Mouse (Mus musculus): ENCODE measurements at regions not wholly inside any gene's neighbourhood (a gene's known extent, or its start where the extent isn't known, plus 50 kb on each side); places are given as distances from the start of the nearest gene placed in this dataset.

DNA sequence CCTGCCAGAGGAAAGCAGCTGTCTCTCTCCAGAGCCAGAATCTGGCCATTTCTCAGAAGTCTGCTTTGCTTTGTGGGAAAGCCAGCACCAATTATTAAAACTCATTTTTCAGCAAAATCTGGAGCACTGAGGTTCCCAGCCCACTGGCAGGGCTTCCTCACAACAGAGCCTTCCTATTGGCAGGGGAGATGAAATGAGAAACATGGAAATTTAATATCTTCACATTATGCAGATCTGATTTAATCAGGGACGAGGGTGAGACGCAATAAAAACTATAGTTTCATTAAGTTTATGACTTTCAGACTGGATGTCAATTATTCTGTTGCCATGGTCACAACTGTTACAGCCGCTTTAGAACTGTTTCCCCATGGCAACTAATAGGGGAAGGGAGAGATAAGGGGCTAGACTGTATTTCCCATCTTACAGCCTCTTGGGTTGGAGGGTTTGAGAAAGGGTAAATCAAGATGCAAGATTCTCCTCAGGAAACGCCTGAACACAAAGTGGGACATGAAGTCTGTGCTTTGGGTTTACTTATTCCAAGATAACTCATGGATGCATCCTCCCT, 154.4 kb upstream of the Shisa6 start:
- no peak overlapping the region for H3K4me2 ChIP-seq (replicated peaks; ENCODE audit: low read depth, low read length)
- DNase-seq (ENCODE audit: low spot score) (no peak), ATAC-seq (no peak)
- 62% methylated on average over 4 of the region's 4 CpGs for WGBS
- H3K4me1 ChIP-seq (ENCODE audit: insufficient read depth, low read depth, low read length) = no peaks in the 10 kb centered on the region
- H3K9ac ChIP-seq (replicated peaks; ENCODE audit: low read depth) = no peak overlapping the region
- no peak overlapping the region for H3K27ac ChIP-seq (ENCODE audit: low read length)
- H3K27me3 ChIP-seq (replicated peaks; ENCODE audit: insufficient read depth, low read length) = no peaks in the 10 kb centered on the region
- TF ChIP-seq EP300 (IDR thresholded peaks at IDR 0.05) (no peak), CTCF (IDR thresholded peaks at IDR 0.05) (no peak)
- no peaks in the 10 kb centered on the region for H3K9me3 ChIP-seq (ENCODE audit: low read length)
- H3K4me3 ChIP-seq (ENCODE audit: low read depth, low read length) = no peak overlapping the region
- no peaks in the 10 kb centered on the region for H3K36me3 ChIP-seq (ENCODE audit: insufficient read depth, low read length)

DNA sequence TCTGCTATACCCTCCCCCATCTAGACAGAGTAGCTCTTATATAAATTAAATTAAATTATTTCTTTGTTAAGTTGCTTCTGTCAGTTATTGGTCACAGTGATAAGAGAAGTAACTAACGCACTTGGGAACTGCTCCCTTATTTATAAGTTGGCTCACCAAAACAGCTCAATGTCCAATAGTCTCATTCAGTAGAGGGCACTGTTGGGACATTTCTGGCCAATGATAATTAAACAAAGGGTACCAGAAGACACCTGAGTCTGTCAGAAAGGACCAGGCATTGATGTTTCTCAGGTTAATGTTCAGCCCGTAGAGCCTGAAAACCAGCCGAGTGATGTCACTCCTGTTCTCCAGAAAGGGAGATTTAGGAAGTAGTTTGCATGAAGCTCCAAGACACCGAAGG, 156.1 kb upstream of the Shisa6 start:
- Histone ChIP-seq H3K4me3 (ENCODE audit: low read depth, low read length) (no peak overlapping the region), H3K27me3 (replicated peaks; ENCODE audit: insufficient read depth, low read length) (no peaks in the 10 kb centered on the region), H3K4me2 (replicated peaks; ENCODE audit: low read depth, low read length) (no peak overlapping the region), H3K9ac (replicated peaks; ENCODE audit: low read depth) (no peak overlapping the region), H3K9me3 (ENCODE audit: low read length) (no peaks in the 10 kb centered on the region), H3K36me3 (ENCODE audit: insufficient read depth, low read length) (no peaks in the 10 kb centered on the region), H3K4me1 (ENCODE audit: insufficient read depth, low read depth, low read length) (no peaks in the 10 kb centered on the region), H3K27ac (ENCODE audit: low read length) (no peak overlapping the region)
- DNase-seq (ENCODE audit: low spot score) (no peak), ATAC-seq (no peak)
- 82% methylated on average over 4 of the region's 4 CpGs for WGBS
- TF ChIP-seq CTCF (IDR thresholded peaks at IDR 0.05) (no peak), EP300 (IDR thresholded peaks at IDR 0.05) (no peak)

DNA sequence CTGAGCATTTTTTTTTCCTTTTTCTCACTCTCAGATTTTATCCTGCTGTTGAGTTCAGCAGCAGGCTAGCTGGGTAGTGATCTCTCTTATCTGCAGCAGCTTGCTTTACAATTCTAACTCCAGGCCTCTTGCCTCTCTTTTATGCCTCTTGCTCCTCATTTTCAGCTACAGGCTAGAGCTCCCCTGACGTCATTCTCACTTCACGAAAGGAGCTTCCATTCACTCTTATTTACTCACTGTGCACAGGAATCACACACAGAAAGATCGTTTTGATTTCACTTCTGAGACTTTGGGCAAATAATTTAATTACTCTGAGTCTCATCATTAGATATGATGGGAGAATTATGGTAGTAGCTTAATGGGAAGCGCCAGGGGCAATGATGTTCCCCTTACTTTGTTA, 158.4 kb upstream of the Shisa6 start:
- H3K4me3 ChIP-seq (ENCODE audit: low read depth, low read length) = no peak overlapping the region
- H3K9me3 ChIP-seq (ENCODE audit: low read length) = no peaks in the 10 kb centered on the region
- no peak for ATAC-seq
- H3K36me3 ChIP-seq (ENCODE audit: insufficient read depth, low read length) = no peaks in the 10 kb centered on the region
- WGBS = 58% methylated on average over 4 of the region's 4 CpGs
- DNase-seq (ENCODE audit: low spot score) = no peak
- no peaks in the 10 kb centered on the region for H3K4me1 ChIP-seq (ENCODE audit: insufficient read depth, low read depth, low read length)
- TF ChIP-seq CTCF (IDR thresholded peaks at IDR 0.05) (no peak), EP300 (IDR thresholded peaks at IDR 0.05) (no peak)
- no peaks in the 10 kb centered on the region for H3K27me3 ChIP-seq (replicated peaks; ENCODE audit: insufficient read depth, low read length)
- H3K9ac ChIP-seq (replicated peaks; ENCODE audit: low read depth) = no peak overlapping the region
- H3K4me2 ChIP-seq (replicated peaks; ENCODE audit: low read depth, low read length) = no peak overlapping the region
- no peak overlapping the region for H3K27ac ChIP-seq (ENCODE audit: low read length)

DNA sequence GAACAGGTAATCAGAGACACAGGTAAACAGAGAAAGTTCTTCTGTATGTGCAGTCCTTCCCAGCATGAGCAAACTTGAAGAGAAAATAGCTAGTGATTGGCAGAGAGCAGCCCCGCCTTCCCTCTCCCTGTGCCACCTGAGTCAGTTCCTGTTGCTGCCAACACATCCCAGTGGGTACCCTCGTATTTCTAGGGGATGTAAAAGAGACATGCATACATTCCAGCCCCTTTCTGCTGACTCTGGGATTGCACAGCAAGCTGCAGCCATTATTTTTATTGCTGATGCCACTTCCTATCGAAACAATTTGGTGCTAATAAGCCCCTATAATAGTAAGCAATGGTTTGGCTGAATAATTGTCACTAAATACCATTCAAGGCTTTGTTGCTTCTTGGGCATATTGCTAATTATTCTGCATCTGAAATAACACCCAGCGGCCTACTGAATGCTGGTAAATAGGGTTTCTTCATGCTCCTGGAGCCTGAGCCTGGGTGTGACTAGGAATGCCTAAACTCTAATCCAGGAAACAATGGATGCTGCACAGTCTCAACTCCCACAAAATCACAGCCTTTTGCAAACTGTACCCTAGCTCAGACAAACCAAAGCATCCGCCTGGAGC, 169.0 kb upstream of the Shisa6 start:
- no peaks in the 10 kb centered on the region for H3K4me1 ChIP-seq (ENCODE audit: insufficient read depth, low read depth, low read length)
- ATAC-seq (no peak), DNase-seq (ENCODE audit: low spot score) (no peak)
- H3K27ac ChIP-seq (ENCODE audit: low read length) = no peak overlapping the region
- no peak for TF ChIP-seq CTCF (IDR thresholded peaks at IDR 0.05)
- TF ChIP-seq EP300 (IDR thresholded peaks at IDR 0.05) = no peak
- no peaks in the 10 kb centered on the region for H3K36me3 ChIP-seq (ENCODE audit: insufficient read depth, low read length)
- H3K9ac ChIP-seq (replicated peaks; ENCODE audit: low read depth) = no peak overlapping the region
- H3K27me3 ChIP-seq (replicated peaks; ENCODE audit: insufficient read depth, low read length) = no peaks in the 10 kb centered on the region
- H3K4me3 ChIP-seq (ENCODE audit: low read depth, low read length) = no peak overlapping the region
- WGBS = 72% methylated on average over 5 of the region's 5 CpGs
- no peaks in the 10 kb centered on the region for H3K9me3 ChIP-seq (ENCODE audit: low read length)
- no peak overlapping the region for H3K4me2 ChIP-seq (replicated peaks; ENCODE audit: low read depth, low read length)

DNA sequence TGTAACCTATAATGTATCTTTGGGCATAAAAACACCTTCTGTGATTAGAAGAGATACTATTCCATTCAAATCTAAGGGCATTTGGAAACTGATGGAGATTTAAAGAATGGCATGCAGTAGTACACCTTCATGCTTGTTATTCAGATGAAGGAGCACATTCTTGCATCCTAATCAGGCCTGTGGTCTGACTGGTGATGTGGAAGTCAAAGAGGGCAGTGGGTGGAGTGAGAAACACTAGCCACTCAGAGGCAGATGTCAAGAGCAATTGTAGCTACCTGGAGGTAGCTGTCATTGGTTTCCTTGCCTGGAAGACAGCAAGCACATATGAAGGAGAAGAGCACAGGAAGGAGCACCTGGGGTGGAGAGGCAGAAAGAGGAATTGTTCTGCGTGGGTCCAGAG, 171.0 kb upstream of the Shisa6 start:
- no peaks in the 10 kb centered on the region for H3K9me3 ChIP-seq (ENCODE audit: low read length)
- ATAC-seq = no peak
- 42% methylated on average over 1 of the region's 1 CpGs for WGBS

DNA sequence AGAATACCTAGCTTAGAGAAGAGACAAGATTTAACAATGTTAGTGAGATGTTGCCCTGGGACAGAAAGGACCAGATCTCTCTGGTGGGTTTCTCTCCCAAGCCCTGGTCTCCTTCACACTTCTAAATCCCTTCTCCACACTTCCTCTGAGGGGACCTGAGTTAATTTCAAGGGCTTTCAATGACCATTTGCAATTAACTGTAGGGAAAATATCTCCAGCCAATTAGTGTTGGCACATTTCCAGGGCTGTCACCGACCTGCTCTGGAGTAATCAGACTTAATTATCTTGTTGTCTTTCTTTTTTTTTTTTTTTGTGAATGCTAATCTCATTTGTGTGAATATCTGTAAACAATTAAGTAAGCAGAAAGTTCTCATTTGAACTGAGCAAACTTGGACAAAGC, 166.3 kb upstream of the Pirt start:
- Histone ChIP-seq H3K9me3 (ENCODE audit: low read length) (0 out of 2 replicates have a peak, but pooled peaks cover 3% of the 10 kb centered on the region), H3K9ac (replicated peaks; ENCODE audit: low read depth) (no peak overlapping the region), H3K27ac (ENCODE audit: low read length) (no peak overlapping the region), H3K4me2 (replicated peaks; ENCODE audit: low read depth, low read length) (no peak overlapping the region), H3K36me3 (ENCODE audit: insufficient read depth, low read length) (no peaks in the 10 kb centered on the region), H3K27me3 (replicated peaks; ENCODE audit: insufficient read depth, low read length) (no peaks in the 10 kb centered on the region), H3K4me1 (ENCODE audit: insufficient read depth, low read depth, low read length) (no peaks in the 10 kb centered on the region), H3K4me3 (ENCODE audit: low read depth, low read length) (no peak overlapping the region)
- no peak for DNase-seq (ENCODE audit: low spot score)
- TF ChIP-seq EP300 (IDR thresholded peaks at IDR 0.05) (no peak), CTCF (IDR thresholded peaks at IDR 0.05) (no peak)
- no peak for ATAC-seq
- 34% methylated on average over 1 of the region's 1 CpGs for WGBS

More for the DNA sequence above, 171.0 kb upstream of the Shisa6 start:
- no peaks in the 10 kb centered on the region for H3K27me3 ChIP-seq (replicated peaks; ENCODE audit: insufficient read depth, low read length)
- no peak for TF ChIP-seq EP300 (IDR thresholded peaks at IDR 0.05)
- H3K4me3 ChIP-seq (ENCODE audit: low read depth, low read length) = no peak overlapping the region
- H3K9ac ChIP-seq (replicated peaks; ENCODE audit: low read depth) = no peak overlapping the region
- H3K36me3 ChIP-seq (ENCODE audit: insufficient read depth, low read length) = no peaks in the 10 kb centered on the region
- no peak overlapping the region for H3K27ac ChIP-seq (ENCODE audit: low read length)
- H3K4me2 ChIP-seq (replicated peaks; ENCODE audit: low read depth, low read length) = no peak overlapping the region
- H3K4me1 ChIP-seq (ENCODE audit: insufficient read depth, low read depth, low read length) = no peaks in the 10 kb centered on the region
- DNase-seq (ENCODE audit: low spot score) = no peak

DNA sequence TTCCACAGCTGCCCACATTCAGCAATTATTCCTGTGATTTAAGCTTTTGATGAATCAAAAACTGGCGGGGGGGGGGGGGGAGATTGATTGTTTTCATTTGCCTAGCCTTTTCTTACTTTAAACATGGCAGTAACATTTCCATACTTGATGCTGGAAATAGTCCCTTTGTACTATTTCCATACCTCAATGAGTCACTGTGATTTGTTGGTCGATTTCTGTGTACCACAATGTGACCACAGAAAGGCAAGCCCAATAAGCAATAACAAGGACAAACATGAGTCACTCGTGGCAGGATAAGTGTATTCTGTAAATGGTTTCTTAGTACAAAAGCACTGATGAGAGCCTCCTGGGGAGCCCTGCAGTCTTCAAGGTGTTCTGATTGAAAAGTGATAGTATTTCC, 121.8 kb upstream of the Pirt start:
- no peaks in the 10 kb centered on the region for H3K4me1 ChIP-seq (ENCODE audit: insufficient read depth, low read depth, low read length)
- H3K9me3 ChIP-seq (ENCODE audit: low read length) = no peaks in the 10 kb centered on the region
- ATAC-seq = no peak
- no peak overlapping the region for H3K9ac ChIP-seq (replicated peaks; ENCODE audit: low read depth)
- H3K36me3 ChIP-seq (ENCODE audit: insufficient read depth, low read length) = no peaks in the 10 kb centered on the region
- 47% methylated on average over 3 of the region's 3 CpGs for WGBS
- H3K27ac ChIP-seq (ENCODE audit: low read length) = no peak overlapping the region
- no peak overlapping the region for H3K4me2 ChIP-seq (replicated peaks; ENCODE audit: low read depth, low read length)
- DNase-seq (ENCODE audit: low spot score) = no peak
- H3K4me3 ChIP-seq (ENCODE audit: low read depth, low read length) = no peak overlapping the region
- TF ChIP-seq CTCF (IDR thresholded peaks at IDR 0.05) = no peak
- no peak for TF ChIP-seq EP300 (IDR thresholded peaks at IDR 0.05)
- H3K27me3 ChIP-seq (replicated peaks; ENCODE audit: insufficient read depth, low read length) = no peaks in the 10 kb centered on the region
